Mouse (Mus musculus) neural tube, postnatal 0 days (tissue): Measurements from ENCODE around the gene Acot4. TPM values are rescaled to one million over a fixed set of nuclear protein-coding genes. Genes with fewer than 3 reads are reported as not detected.

ENCODE experiments used
- polyA plus RNA-seq: library from polyadenylated mRNA; unstranded; fragments of >200 nt; fragmentation: Nextera tagmentation; extraction: Ambion mirVana; gene quantifications from 2 replicates; pipeline ENCODE4 v1.2.1, GENCODE M21; 2015

Gene Acot4
- polyA plus RNA-seq = 0.84 and 1.6 TPM in 2 replicates

DNA sequence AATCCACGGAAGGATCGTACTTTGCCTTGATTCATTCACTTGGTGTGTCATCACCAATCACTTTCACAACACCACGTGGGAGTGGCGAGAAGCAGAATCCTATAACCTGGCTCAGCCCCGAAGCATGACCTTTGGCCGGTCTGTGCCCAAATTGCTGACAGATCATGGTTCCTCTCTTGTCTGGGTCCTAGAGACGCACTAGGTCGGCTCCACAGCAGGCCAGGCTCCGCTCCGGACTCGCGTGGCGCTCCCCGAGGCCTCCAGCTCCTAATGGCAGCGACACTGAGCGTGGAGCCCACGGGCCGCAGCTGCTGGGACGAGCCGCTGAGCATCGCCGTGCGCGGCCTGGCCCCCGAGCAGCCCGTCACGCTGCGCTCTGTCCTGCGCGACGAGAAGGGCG is at the start of gene Acot4:
Gene Acot4 (plus strand): TSS at position 139 of the 400 bp plus-strand sequence.

GRCm38 (mm10) chr12:84009171-84009965 is 28.8 kb upstream of the Acot4 start, which contains the start of gene Acot1:
Acot1 (plus strand) TSS chr12:84009490.

GRCm38 (mm10) chr12:84038691-84039111 is 522 bp downstream of the Acot4 start, which contains the start of gene Gm49366:
Gm49366 (plus strand) TSS chr12:84038935.

GRCm38 (mm10) chr12:84051937-84052474 is 13.8 kb downstream of the Acot4 start, which contains the start of gene Acot3:
Acot3 (plus strand) TSS chr12:84052144.

DNA sequence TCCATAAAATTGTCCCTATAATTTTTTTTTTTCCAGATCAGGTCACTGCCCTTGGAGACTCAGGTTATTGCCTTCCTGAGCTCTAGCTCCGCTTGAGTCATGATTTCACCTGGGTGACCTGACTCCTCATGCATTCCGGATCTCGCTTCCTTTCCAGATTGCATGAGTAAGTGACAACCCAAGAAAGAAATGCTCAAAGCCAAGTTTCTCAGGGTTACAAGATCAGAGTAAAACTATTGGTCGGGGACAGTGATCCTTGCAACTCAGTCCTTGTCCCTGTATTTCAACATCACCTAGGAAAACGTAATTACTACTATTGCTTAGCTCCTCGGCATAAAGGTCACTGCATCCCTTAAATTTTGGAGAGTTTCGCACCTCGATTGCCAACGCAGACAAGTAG is 30.8 kb downstream of the Acot4 start, which contains the start of gene Acot5:
Gene Acot5 (plus strand): TSS at position 340 of the 400 bp plus-strand sequence.

Other genes starting within 250 kb of the Acot4 start
- gene Numb, start 116.4 kb upstream of the Acot4 start, polyA plus RNA-seq = 9.9 and 12.6 TPM in 2 replicates
- gene Riox1, start 87.8 kb upstream of the Acot4 start, polyA plus RNA-seq = 10.9 and 11.4 TPM in 2 replicates
- 0.05 TPM in 1 of 2 replicates, not detected in the other for gene Heatr4, start 53.5 kb upstream of the Acot4 start, polyA plus RNA-seq
- gene Acot2, start 50.5 kb upstream of the Acot4 start, polyA plus RNA-seq = 24.2 and 26.1 TPM in 2 replicates
- 139 and 144 TPM in 2 replicates for gene Acot1, start 28.9 kb upstream of the Acot4 start, polyA plus RNA-seq
- not detected in 2 replicates for gene Gm49366, start 556 bp downstream of the Acot4 start, polyA plus RNA-seq
- gene Acot3, start 13.8 kb downstream of the Acot4 start, polyA plus RNA-seq = 1.5 and 1.6 TPM in 2 replicates
- 3.4 TPM in 2 replicates for gene Acot5, start 30.9 kb downstream of the Acot4 start, polyA plus RNA-seq
- 1.8 and 1.9 TPM in 2 replicates for gene Acot6, start 62.3 kb downstream of the Acot4 start, polyA plus RNA-seq
- gene Dnal1, start 76.0 kb downstream of the Acot4 start, polyA plus RNA-seq = 8.2 and 11.2 TPM in 2 replicates
- gene Pnma1, start 110.1 kb downstream of the Acot4 start, polyA plus RNA-seq = 4.1 and 4.5 TPM in 2 replicates
- 3.7 and 4.1 TPM in 2 replicates for gene Elmsan1, start 180.5 kb downstream of the Acot4 start, polyA plus RNA-seq
- gene Ptgr2, start 246.9 kb downstream of the Acot4 start, polyA plus RNA-seq = 15.4 and 17.5 TPM in 2 replicates